Mouse (Mus musculus): ENCODE results near the gene BC030870. TPM values are rescaled to one million over a fixed set of nuclear protein-coding genes. Genes with fewer than 3 reads are reported as not detected.

Gene BC030870
- not detected in 2 replicates for polyA plus RNA-seq (2012; ENCODE audit: low replicate concordance)

DNA sequence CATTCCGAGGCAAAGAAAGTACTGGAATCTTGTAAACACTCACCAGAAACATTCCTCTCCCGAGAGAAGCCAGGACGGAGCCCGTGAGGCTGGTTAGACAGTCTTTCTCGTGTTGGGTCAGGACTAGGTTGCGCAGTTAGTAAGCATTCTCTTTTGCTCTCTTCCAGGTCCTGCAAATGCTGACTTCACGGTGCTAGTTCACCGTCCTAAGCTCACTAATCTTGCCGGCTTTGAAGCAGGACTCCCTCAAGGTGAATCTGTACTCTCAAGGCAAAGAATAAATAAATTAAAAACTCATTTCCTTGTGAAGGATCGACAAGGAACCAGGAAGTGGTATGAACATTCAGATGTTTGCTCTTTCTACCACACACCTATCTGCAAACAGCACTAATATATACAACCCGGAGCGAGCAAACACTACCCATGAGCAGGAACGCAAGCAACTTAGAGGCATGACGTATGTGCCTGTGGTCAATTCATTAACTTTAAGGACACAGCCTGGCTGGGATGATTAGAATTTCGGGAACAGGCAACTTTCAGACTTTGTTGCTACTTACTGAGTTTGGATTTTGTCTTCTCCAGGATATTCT is at the start of gene BC030870:
Gene BC030870 (minus strand): TSS at position 365 of the 590 bp plus-strand sequence.

DNA sequence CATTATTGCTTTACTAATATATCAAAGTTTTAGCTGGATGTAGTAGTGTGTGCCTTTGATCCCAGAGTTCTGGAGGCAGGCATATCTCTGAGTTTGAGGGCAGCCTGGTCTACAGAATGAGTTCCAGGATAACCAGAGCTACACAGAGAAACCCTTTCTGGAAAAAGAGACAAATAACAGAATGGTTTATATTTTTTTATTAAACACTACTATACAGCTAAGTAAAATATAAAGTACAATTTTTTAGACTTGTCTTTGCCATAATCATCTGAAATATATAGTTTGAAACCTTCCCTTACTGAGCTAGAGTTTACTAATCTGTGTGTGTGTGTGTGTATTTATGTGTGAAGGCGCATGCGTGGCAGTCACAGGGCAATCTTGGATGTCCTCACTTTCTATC is 54.6 kb downstream of the BC030870 start, which contains the start of gene Gm10663:
Gene Gm10663 (plus strand): TSS at position 301 of the 400 bp plus-strand sequence.

DNA sequence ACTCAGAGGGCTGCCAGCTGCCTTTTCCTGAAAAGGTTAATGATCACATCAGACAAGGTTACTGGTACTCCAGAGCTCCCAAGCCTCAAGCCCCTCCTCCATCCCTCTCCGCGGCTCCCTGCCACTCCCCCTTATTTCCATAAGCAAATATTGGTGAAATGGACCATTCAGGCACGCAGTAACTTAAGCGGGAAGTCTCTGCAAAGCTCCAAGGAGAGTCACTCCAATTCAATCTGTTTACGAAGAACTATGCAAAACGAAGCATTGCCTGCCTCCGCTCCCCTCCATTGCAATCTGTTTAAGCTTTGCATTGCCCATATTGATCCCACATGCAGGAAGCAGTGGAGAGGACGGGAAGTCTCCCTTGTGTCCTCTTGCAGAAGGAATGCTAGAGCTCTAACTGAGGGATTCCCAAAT is 92.2 kb downstream of the BC030870 start, which contains the start of gene Apela:
Gene Apela (minus strand): TSS at position 220 of the 417 bp plus-strand sequence.

Other genes starting within 250 kb of the BC030870 start
- 35.5 and 37.8 TPM in 2 replicates for gene Tmem192, start 182.4 kb downstream of the BC030870 start, polyA plus RNA-seq (2012; ENCODE audit: low replicate concordance)
- 0.05 TPM in 1 of 2 replicates, not detected in the other for gene Trim75, start 141.7 kb downstream of the BC030870 start, polyA plus RNA-seq (2012; ENCODE audit: low replicate concordance)
- not detected in 2 replicates for gene Trim61, start 111.0 kb downstream of the BC030870 start, polyA plus RNA-seq (2012; ENCODE audit: low replicate concordance)
- not detected in 2 replicates for gene Trim60, start 111.0 kb downstream of the BC030870 start, polyA plus RNA-seq (2012; ENCODE audit: low replicate concordance)
- gene Apela, start 92.2 kb downstream of the BC030870 start, polyA plus RNA-seq (2012; ENCODE audit: low replicate concordance), result not detected in 2 replicates
- gene Gm10663, start 54.5 kb downstream of the BC030870 start, polyA plus RNA-seq (2012; ENCODE audit: low replicate concordance), result not detected in 2 replicates

Data from leukemia stem cell, adult 10-12 weeks (primary cell).